Mouse (Mus musculus) brain, adult 2 months (tissue): Measurements from ENCODE around the gene Agrn.
A peak's percentile ranks its signal among the peaks of the same experiment; 100 is the strongest.

Experiments used
- DNase-seq: peaks from one replicate; pipeline ENCODE4 v3.0.0; 2011; ENCODE audit warnings: low read depth, low spot score

The Agrn gene

DNA sequence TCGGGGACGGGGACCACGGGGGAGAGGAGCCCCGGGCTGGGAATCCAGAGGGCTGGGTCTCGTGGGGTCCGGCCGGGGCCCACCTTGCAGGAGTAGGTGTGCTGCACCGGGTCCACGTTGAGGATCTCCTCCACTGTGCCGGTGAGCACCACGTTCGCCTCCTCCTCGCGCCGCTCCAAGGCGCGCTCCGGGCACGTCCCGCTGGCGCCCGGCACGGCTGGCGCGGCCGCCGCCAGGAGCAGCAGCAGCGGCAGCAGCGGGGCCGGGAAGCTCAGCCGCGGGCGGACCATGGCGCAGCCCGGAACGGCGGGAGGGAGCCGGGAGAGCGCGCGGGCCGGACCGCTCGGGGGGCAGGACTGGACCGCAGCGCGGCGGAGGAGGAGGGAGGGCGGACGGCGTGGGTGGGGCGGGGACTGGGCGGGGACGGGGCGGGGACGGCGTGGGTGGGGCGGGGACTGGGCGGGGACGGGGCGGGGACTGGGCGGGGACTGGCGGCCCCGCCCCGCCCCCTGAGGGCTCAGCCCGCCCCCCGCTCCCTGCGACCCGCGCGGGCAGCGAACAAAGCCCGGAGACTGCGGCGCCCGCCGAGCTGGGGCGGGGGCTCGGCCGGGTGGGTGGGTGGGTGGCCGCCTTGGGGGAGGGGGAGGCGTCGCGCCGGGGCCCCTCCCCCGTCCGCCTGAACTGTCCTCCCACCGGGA is at the start of gene Agrn:
Agrn (minus strand) TSS at position 358 of the 698 bp plus-strand sequence.
- peak; percentile 75 for DNase-seq

DNA sequence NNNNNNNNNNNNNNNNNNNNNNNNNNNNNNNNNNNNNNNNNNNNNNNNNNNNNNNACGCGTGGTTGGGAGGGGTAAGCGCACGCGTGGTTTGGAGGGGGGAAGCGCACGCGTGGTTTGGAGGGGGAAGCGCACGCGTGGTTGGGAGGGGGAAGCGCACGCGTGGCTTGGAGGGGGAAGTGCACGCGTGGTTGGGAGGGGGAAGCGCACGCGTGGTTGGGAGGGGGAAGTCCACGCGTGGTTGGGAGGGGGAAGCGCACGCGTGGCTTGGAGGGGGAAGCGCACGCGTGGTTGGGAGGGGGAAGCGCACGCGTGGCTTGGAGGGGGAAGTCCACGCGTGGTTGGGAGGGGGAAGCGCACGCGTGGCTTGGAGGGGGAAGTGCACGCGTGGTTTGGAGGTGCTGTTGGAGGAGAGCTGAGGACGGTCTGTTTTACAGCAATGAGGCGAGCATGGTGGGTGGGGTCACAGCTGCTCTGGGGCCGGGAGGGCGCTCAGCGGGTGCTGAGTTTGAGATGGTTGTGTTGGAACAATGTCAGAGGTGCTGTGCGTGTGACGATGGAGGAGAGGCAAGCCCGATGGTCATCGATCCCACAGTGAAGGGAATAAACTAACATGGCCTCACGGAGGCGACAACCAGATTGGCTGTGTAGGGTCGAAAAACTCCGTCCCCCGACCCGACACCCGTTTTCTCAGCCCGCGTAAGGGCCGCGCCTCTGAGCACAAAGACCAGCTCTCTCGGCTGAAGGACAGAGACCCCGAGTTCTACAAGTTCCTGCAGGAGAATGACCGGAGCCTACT is 39.6 kb upstream of the Agrn start:
- no peak for DNase-seq

DNA sequence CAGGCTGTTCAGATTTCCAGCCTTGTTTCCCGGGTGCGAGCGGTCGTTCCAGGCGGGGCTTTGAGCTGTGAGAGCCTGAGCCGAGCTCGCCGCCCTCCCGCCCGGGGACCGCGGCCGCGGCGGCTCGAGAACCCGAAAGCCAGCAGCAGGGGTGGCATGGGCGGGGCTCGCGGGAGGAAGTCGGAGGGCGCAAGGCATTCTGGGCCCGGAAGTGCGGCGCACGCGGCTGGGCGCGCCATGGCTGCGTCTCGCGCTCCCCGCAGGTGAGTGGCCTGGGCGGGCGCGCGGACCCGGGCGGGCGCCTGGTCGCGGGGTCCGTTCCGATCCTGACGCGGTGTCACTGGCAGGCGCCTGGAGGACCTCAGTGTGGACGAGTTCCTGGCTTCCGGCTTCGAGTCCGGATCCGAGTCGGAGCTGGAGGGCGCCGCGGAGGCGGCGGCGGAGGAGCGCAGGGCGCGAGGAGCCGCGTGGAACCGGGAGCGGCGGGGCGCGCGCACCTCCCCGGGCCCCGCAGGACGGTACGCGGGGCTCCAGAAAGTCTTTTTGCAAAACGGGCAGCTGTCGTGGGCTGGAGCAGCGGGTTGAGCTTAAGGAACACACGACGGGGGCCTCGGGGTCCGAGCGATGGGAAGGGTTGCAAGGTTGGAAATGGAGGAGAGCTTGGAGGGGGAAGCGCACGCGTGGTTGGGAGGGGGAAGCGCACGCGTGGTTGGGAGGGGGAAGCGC is 38.7 kb upstream of the Agrn start, which contains the start of gene Noc2l:
Noc2l (plus strand) TSS at position 203 of the 726 bp plus-strand sequence.
- peak; percentile 98 for DNase-seq

DNA sequence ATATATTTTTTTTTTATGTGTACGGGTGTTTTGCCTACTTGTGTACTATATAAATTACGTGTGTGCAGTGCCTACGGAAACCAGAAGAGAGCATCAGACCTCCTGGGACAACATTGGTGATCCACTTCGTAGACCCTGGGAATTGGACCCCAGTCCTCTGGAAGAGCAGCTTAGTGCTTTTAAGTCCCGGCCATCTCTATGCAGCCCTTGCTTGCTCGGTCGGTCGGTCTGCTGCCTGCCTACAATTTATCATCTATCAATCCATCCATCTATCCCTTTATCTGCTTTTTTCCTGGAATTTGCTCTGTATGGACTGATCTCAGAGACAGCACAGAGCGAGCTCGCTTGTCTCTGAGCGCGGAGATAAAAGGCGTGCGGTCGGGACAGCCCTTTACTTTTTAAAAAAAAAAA is 38.1 kb upstream of the Agrn start:
- peak; percentile 79 for DNase-seq

DNA sequence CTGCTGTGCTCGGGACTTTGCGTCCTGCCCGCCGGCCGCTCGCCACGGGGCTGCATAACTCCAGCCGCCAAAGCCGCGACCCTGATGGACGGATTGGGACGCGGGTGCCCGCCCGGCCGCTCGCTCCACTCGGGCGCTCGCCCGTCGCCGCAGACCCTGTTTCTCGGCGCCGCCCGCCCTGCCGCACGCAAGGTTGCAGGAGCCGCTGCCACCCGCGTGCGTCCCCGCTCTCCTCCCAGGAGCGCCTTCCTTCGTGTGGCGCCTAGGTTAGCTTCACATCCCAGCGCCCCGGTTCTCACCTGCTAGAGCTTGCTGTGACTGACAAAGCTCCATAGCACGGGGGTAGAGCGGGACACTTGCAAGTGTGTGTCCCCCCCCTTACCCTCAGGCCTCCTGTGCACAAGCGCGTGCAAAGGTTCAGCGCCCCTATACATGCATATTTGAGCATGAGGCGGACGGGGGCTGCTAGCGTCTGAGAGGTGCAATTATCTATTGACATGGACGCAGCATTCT is 37.5 kb upstream of the Agrn start, which contains the start of gene Plekhn1:
Plekhn1 (minus strand) TSS at position 157 of the 513 bp plus-strand sequence.
- DNase-seq = peak; percentile 92

DNA sequence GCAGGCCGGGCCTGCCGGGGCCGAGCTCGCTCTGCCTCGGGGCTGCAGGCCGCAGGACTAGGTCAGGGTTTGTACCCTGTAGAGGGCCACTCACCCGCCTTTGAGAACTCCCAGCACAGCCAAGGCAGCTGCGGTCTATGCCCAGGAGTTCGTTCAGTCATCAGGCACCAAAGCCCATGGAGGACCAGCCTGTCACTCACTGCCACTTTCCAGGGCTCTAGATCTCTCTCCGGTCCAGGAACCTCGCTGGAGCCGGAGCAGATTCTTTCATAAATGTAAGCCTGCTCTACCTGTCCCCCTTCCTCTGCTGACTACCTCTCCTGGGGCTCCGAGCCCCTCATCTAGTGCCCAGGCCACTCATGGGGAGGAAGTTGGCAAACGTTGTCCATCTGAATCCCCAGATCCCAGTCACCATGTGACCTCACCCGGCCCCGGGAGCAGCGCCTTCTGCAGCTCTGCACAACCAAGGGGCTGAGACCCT is 36.8 kb upstream of the Agrn start:
- DNase-seq = peak; percentile 43

DNA sequence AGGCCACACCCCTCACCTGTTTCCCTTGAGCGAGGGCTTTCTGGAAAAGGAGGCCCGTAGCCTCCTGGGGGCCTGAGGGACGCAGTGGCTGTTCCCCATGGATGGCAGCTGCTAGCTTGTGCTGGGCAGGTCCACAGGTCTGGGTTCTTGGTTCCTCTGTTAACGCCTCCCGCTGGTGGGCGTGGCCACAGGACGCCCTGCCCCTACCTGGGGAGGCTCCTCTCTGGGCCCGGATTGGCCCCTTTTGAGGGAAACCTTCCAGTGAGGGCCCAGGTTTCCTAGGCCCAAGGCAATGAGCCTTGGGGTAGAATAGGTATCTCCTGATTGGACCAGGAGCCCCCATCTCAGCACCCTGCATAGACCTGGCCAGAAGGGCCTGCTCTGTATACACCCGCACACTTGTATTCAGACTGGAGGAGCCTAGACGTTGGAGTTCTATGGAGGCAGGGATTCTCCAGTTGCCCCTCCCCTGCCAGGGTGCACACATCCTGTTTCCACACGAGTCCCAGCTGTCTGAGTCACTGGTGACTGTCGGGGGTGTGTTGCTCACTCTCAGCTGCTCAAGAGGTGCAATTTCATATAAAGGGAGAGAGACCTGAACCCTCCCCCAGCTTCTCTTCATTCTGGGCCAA is 31.2 kb upstream of the Agrn start:
- peak; percentile 89 for DNase-seq

DNA sequence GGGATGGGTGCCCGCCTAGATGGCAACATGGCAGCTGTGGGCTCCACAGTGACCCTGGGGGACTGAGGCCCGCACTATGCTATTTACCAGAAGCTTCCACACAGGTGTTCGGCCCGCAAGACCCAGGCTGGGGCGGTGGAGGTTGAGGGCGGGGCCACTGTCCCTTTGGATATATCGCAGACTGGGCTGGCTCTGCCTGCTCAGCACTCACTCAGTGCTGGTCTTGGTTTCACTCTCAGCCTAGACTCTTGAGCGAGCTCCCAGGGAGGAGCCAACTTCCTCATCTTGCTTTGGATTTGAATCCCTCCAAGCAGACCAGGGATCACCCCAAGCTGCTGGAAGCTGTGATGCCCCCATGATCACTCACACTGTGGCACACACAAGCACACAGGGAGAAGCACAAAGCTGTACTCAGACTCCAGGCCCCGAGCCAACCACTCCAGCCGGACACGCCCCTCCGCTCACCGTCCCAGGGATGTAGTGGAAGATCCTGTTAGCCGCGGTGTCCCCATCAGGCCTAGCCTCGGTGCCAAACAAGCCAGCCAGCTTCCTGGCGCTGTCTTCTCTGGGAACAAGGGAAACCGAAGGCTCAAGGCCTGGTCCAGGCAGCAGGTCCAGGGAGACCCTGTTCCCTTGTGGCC is 30.6 kb upstream of the Agrn start:
- no peak for DNase-seq

DNA sequence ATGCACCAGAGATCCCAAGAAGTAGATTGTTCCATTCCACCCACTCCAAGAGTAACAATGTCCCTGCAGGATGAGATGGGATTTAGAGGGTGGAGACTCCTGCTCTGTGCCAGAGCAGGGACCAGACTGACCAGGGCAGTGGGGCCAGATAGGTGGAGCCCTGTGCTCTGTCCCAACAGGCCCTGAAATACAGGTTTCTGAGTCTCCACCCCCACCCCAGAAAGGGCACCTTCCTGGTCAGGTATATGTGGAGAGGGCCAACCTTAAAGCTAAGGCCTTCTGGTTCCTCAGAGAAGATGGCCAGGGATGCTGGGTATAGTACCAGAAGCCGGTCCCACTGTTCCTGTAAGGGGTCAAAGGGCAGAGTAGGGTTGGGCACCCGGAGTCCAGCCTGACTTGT is 27.0 kb upstream of the Agrn start:
- no peak for DNase-seq

DNA sequence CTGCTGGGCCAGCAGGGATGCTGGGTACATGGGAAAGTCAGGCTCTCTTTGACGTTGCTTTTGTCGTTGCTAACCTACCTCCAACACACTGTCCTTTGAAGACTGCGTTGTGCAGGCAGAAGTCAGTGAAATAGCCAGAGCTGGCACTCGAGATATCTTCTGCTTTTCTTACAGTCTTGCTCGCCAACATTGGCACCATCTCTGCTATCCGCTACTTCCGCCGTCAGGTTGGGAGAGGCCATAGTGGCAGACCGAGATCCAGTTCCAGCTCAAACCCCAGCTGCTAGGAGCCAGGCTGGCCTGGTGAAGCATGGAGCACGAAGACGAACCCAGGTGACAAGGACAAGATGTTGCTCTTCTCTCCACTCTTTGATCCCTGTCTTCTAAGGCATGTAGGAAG is 22.6 kb upstream of the Agrn start:
- no peak for DNase-seq

DNA sequence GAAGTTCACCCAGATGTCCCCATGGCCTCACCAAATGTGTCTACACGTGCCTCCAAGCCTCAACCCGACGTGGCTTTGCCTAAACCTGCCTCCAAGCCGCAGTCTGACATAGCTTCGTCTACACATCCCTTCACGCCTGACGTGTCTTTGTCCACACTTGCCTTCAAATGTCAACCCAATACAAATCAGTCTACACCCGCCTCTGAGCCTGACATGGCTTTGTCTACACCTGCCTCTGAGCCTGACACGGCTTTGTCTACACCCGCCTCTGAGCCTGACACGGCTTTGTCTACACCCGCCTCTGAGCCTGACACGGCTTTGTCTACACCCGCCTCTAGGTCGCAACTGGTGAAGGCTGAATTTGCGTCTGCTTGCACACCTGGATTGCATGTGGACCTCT is 20.6 kb upstream of the Agrn start:
- no peak for DNase-seq

DNA sequence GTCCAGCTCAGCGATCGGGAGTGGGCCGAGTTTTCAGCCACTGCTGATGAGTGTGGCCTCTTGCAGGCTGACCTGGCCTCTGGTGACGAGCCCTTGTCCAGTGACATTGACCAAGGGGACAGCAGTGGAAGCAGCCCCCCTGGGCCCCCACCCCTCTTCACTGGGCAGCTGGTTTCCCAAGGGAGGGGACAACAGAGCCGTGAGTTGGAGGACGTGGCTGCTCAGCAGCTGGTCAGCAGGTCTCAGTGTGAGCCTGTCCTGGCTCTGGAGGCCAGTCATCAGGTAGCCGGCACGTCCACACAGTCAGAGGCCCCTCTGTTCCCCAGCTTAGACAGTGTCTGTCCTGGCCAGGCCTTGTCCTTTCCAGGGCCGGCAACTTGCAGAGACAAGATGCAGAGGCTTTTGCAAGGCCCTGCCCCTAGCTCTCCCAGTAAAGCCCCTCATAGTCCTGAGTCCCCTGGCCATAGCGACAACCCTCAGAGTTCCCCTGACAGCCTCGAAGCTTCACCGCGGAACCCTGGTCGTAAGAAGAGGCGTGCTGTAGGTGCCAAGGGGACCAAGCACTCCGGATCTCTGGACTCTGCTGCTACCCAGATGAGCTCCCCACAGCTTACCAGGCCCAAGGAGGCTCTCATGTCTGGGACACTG is 19.9 kb upstream of the Agrn start:
- DNase-seq = no peak

DNA sequence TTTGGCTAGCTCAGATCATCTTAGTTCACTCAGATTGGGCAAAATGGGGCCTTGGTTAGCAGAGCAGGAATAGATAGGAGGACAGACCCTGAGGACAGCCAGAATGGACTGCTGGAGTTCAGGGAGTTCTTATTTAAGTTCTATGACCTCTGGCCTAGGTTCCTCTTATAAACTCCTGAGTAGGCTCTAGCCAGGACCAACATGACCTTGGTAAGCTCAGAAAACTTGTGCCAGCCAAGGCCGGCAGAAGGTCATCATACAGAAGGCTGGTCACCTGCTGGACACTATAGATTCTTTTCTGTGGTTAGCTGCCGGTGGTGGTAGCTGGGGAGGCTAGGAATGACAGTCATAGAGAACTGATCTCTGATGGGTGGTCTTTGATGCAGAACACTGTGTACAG is 18.9 kb upstream of the Agrn start:
- no peak for DNase-seq

DNA sequence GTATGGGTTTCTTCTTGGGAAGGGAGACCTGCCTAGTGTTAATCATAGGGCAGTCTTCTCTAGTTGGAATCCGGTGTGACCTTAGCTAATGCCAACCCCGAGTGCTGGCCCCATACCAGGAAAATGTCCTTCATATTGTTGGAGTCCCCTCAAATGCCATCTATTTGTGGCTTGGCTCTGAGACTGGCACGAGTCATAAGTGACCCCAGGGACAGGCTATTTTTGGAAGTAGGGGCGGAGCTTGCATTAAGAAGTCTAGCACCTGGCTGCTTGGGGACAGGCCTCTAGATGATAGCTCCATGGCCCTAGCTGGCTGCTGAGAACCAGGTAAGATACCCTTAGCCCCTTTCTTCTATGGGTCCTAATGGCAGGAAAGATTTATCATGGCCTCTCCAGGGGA is 18.4 kb upstream of the Agrn start, which contains the start of gene Perm1:
Perm1 (plus strand) TSS at position 220 of the 400 bp plus-strand sequence.
- DNase-seq = peak; percentile 40

DNA sequence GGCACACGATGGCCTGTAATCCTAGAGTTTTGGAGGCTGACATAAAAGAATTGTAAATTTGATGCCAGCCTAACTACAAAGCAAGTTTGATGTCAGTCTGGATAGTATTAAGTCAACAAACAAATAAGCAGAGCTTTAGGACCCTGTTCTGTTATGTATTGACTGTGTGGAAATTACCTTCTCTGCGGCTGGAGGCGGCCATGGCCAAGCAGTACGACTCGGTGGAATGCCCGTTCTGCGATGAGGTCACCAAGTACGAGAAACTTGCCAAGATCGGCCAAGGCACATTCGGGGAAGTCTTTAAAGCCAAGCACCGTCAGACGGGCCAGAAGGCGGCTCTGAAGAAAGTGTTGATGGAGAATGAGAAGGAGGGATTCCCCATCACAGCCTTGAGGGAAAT is 15.8 kb upstream of the Agrn start:
- DNase-seq = no peak

DNA sequence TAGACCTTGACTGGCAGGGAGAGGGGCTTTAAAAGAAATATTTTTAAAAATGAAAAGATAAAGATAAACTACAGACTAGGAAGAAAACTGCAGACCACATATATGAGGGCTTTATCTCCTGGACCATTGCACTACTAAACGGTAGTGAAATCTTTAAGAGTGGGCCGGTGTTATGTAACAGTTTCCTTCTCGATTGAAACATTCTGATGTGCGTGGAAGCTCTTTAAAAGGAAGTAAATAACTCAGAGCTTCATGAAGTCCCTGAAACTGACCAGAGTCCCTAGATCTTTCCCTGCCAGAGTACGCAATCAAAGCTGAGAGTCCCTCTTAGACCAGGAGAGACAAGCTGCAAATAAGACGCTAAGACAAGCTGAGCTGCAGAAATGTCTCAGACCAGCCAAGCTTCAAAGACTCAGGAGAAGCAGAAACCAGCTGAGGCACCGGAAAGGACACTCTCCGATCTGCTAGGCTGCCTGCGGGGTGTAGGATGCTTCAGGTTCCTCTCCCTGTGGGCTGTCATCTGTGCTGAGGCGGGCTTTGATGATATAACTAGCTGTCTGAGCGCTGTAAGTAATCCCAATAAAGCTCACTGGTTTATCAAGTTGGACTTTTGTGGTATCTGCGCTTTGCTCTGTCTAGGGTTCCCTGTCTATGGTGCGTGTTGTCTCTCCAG is 12.8 kb upstream of the Agrn start:
- DNase-seq = peak; percentile 31

DNA sequence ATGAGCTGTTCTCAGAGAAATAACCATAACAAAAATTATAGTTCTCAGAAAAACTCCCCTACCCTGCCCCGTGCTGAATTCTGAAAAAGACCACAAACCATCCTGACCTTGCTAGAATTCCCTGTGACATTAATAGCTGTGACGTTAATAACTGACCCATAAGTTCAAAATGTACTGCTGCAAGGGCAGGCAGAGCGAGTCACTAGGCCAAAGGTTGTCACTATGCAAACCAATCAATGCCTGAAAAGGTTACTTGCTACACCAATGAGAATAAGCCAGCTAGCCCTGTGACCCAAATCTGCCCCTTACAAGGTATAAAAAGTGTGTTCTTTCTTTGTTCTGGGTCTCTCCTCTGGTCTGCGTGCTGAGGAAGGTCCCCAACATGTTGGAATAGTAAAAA is 11.6 kb upstream of the Agrn start:
- no peak for DNase-seq

DNA sequence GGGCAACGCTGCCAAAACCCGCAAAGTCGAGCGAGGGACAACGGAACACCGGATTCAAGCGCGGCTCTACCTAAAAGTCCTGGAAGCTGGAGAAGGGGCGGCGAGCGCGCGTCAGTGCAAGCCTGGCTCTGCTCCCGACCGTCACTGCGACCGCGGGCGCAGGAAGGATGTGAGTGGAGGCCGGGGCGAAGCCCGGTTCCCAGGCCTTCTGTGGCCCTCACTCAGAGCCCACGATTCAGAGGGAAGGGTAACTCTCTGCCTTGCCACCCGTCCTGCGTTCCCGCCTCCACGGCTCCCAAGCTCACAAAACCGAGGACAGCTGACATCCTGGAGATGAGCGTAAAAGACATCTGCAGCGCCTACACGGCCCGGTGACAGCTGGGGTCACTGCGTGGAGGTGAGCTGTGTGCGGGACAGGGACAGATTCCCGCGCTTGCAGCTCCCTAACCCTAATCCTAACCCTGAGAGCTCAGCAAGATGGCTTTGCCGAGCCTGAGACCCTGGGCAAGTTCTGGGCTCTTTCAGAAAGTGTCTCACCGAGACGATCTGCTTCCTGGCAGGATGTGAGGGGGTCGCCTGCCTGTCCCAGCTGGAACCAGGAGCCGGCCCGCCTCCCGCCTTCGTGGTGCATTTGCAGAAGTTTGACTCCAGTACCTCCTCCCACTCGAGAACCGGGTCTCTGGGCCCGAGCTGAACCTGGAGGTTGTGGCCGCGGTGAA is 6.3 kb upstream of the Agrn start:
- peak; percentile 36 for DNase-seq

DNA sequence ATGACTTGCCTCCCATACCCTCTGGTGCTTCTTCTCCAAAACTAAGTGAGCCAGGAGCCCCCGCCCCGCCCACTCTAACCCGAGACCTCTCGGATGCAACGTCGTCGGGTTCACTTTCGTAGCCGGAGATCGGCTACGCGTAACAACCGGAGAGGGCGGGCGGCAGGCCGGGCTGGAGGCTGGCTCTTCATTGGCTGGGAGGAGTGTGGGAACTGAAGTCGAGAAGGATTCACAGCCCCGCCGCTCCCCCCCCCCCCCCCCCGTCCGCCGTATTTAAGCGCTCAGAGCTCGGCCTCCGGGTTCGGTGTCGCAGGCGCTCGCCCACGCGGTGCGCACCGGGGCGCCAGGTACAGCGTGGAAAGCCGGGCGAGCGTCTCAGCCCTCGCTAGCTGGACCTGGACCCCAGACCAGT is 5.7 kb upstream of the Agrn start, which contains the start of gene AW011738:
AW011738 (plus strand) TSS at position 304 of the 412 bp plus-strand sequence.
- peak; percentile 90 for DNase-seq
